Mouse (Mus musculus): ENCODE data around the gene Mrpl33. TPM values are rescaled to one million over a fixed set of nuclear protein-coding genes. Genes with fewer than 3 reads are reported as not detected.

Gene Mrpl33
- polyA plus RNA-seq, 1 experiment: 131 TPM

DNA sequence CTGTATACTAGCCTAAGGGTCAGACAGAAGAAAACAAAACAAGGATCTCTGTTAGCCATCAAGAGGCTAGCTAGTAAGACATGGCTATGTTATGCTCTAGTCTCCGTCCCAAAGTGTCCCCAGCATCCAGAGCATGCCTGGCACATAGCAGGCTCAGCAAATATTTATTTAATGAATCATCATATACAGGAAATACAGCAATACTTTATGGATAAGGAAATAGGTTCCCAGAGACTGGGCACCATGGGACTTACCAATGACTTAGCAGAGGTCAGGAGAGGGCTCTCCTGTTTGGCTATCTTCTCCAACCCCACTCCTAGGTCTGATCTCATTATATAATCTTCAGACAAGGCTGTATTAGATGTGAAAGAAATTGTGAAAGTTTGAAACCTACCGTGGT lies 50.6 kb downstream of the Mrpl33 start:
- H3K4me1 ChIP-seq (ENCODE audit: control insufficient read depth, insufficient read depth, low read length): peaks cover 40% of the 10 kb centered on the region
- TF ChIP-seq CTCF (IDR thresholded peaks at IDR 0.05; ENCODE audit: low read depth, low read length): no peak
- TF ChIP-seq POLR2A (IDR thresholded peaks at IDR 0.05; ENCODE audit: borderline replicate concordance, low read depth, low read length): no peak
- no peak overlapping the region for H3K4me3 ChIP-seq (ENCODE audit: insufficient read depth, low read length)
- no peak overlapping the region for H3K27ac ChIP-seq (ENCODE audit: insufficient read depth, low read depth, low read length)

DNA sequence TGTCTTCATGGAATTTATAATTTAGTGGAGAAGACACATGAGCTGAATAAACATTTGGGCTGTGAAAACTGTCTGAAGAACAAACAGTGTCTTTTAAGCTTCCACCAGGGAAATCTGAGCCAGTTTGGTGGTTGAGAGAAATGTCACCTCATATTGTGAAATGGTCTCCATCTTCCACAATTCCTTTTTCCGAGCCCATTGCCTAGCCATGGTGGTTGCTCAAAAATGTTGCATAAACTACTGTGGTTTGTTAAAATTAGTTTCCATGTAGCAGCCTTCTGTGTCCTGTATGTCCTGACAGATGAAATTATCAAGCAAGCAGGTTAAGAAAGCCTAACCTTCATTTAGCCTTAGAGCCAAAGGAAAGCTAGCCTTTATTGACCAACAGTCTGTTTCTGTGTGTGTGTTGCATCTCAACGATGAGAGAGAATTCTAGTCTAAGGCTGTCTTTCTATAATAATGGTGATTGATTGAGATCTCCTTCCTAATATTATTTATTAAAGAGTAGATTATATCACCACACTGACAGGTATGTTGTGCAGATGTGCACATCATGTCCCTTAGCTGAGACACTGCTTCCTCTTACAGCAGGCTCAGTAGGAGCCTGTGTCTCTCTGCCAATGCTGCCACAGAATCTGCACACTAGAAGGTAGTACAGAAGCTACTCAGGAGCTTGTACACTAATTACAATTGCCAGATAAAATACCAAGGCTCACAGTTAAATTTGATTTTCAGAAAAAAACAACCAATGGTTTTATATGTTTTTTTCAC lies 54.0 kb downstream of the Mrpl33 start:
- Histone ChIP-seq H3K4me3 (ENCODE audit: insufficient read depth, low read length) (no peak overlapping the region), H3K4me1 (ENCODE audit: control insufficient read depth, insufficient read depth, low read length) (peaks cover 26% of the 10 kb centered on the region), H3K27ac (ENCODE audit: insufficient read depth, low read depth, low read length) (no peak overlapping the region)
- TF ChIP-seq CTCF (IDR thresholded peaks at IDR 0.05; ENCODE audit: low read depth, low read length): no peak
- no peak for TF ChIP-seq POLR2A (IDR thresholded peaks at IDR 0.05; ENCODE audit: borderline replicate concordance, low read depth, low read length)

DNA sequence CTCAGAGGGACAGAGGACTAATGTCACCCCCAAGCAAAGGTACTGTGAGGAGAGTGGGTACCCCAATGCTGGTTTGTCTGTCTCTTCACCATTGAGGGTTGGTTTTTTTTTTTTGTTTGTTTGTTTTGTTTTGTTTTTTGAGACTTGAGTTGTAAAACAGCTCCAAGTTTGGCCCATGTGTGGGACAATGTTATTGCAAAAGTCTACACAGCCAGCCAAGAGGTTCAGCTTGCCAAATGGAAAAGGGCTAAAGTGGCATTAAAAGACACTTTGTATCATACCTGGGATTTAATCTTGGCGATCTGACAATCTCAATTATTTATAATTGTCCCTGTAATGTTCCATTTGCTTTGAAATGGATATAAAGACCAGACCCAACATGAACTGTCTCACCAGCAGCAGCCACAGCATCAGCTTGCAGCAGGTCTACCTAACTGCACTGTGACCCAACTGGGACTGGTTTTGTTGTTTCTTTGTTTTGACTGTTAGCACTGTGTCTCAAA lies 59.0 kb downstream of the Mrpl33 start:
- H3K4me1 ChIP-seq (ENCODE audit: control insufficient read depth, insufficient read depth, low read length): peaks cover 5% of the 10 kb centered on the region
- no peak overlapping the region for H3K27ac ChIP-seq (ENCODE audit: insufficient read depth, low read depth, low read length)
- TF ChIP-seq CTCF (IDR thresholded peaks at IDR 0.05; ENCODE audit: low read depth, low read length) (no peak), POLR2A (IDR thresholded peaks at IDR 0.05; ENCODE audit: borderline replicate concordance, low read depth, low read length) (no peak)

DNA sequence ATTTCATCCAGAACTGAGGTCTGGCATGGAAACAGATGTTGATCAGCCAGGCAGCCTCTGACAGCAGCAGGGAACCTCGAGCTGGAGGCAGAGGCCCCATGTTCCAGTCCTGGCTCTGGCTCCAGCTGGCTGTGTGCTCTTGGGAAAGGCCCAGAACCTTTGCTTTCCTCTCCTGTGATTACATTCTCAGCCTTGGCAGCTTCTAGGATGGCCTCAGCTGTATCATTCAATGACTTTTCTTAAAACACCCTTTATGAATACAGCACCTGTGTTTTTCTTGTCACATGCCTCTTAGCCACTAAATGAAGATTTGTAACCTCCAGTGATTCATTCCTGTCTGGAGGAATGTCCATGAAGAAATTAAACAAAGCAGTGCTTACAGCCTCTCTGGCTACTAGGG lies 69.4 kb downstream of the Mrpl33 start:
- Histone ChIP-seq H3K4me1 (ENCODE audit: control insufficient read depth, insufficient read depth, low read length) (peaks cover 5% of the 10 kb centered on the region), H3K4me3 (ENCODE audit: insufficient read depth, low read length) (no peak overlapping the region), H3K27ac (ENCODE audit: insufficient read depth, low read depth, low read length) (no peak overlapping the region)
- TF ChIP-seq CTCF (IDR thresholded peaks at IDR 0.05; ENCODE audit: low read depth, low read length) (no peak), POLR2A (IDR thresholded peaks at IDR 0.05; ENCODE audit: borderline replicate concordance, low read depth, low read length) (no peak)

More for the DNA sequence above, 59.0 kb downstream of the Mrpl33 start:
- H3K4me3 ChIP-seq (ENCODE audit: insufficient read depth, low read length): no peak overlapping the region

DNA sequence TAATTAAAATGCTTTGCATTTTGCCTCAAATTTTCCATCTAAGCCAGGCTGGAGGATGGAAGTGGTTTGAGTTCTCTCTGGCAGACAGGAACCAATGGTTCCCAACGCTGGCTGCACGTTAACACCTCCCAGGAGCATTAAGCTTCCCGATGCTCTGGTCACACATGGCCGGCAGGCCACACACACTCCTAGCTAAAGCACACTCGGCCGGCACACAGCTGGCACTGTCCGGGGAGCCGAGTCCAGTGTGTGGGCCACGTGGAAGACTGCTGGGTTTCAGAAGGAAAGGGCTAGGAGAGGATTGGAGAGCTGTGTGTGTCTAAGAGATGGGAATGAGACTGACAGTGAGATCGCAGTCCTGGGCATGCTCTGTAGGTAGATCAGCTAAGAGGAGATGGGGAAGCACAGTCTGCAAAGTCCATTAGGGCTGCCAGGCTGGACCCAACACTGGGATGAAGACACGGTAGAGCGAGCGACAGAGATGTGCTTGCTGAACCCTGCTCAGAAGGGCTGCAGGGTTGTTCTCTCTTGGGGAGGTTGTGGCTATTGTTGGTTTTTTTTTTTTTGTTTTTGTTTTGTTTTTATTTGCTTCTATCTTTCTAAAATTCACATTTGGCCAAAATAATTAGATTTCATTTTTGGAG lies 71.7 kb downstream of the Mrpl33 start:
- TF ChIP-seq CTCF (IDR thresholded peaks at IDR 0.05; ENCODE audit: low read depth, low read length): no peak
- no peak for TF ChIP-seq POLR2A (IDR thresholded peaks at IDR 0.05; ENCODE audit: borderline replicate concordance, low read depth, low read length)
- H3K4me1 ChIP-seq (ENCODE audit: control insufficient read depth, insufficient read depth, low read length): peaks cover 6% of the 10 kb centered on the region

DNA sequence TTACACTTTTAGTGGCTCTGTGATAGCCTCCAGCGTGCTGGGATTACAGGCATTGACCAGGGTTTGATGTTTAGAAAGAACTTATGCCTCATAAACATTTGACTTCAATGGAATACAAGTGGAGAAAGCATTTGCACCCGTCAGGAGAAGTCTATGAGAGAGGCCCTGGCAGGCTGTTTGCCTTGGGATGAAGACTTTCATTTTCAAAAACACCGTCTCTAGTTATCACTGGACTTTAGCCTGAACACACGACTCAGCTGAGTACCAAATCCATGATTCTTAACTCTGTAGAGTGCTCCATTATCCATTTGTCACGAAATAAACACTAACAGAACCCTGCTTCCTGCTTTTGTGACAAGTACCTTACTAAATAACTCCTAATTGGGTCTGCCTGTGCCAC lies 73.2 kb downstream of the Mrpl33 start:
- Histone ChIP-seq H3K4me1 (ENCODE audit: control insufficient read depth, insufficient read depth, low read length) (peaks cover 6% of the 10 kb centered on the region), H3K27ac (ENCODE audit: insufficient read depth, low read depth, low read length) (no peak overlapping the region), H3K4me3 (ENCODE audit: insufficient read depth, low read length) (no peak overlapping the region)
- TF ChIP-seq POLR2A (IDR thresholded peaks at IDR 0.05; ENCODE audit: borderline replicate concordance, low read depth, low read length) (no peak), CTCF (IDR thresholded peaks at IDR 0.05; ENCODE audit: low read depth, low read length) (no peak)

More for the DNA sequence above, 71.7 kb downstream of the Mrpl33 start:
- H3K27ac ChIP-seq (ENCODE audit: insufficient read depth, low read depth, low read length): no peak overlapping the region
- no peak overlapping the region for H3K4me3 ChIP-seq (ENCODE audit: insufficient read depth, low read length)

DNA sequence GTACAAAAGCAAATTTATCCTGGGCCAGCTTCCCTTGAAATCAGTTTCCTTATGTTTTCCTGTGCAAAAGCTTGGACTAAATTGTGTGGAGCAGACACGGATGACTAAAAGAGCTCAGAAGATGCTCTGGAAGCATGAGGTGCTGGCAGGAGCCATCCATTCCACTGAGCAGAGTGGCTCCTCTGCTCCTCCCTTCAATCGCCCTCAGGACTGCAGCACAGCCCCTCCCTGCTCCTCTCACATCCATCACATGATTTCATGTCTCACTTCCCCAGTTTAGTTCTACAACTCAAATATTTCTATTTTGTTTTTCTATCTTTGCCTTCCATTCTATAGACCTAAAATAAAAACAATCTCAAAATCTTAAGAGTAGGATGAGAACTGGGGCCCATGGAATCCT lies 74.4 kb downstream of the Mrpl33 start:
- peaks cover 6% of the 10 kb centered on the region for H3K4me1 ChIP-seq (ENCODE audit: control insufficient read depth, insufficient read depth, low read length)
- no peak overlapping the region for H3K4me3 ChIP-seq (ENCODE audit: insufficient read depth, low read length)
- 0 out of 2 replicates have a peak overlapping the region, but pooled peaks have one; percentile 16 for H3K27ac ChIP-seq (ENCODE audit: insufficient read depth, low read depth, low read length)
- no peak for TF ChIP-seq POLR2A (IDR thresholded peaks at IDR 0.05; ENCODE audit: borderline replicate concordance, low read depth, low read length)
- no peak for TF ChIP-seq CTCF (IDR thresholded peaks at IDR 0.05; ENCODE audit: low read depth, low read length)

DNA sequence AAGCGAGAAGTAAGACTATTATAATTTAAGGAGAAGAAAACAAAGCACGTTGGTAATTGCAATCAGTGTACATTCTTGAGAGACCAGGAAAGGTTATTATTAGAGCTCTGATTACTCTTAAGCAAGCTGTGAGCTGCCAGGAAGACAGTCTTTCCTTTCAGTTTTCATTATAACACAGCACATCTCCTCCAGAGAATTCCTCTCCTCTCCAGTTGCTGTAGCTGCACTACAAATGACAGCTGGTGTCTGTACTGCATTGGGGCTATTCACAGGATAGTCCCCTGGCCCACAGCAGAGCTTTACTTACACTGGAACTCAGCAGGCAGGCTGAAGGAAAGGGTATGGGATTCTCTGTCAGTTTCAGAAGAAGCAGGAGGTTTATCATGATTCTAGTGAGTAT lies 76.7 kb downstream of the Mrpl33 start:
- TF ChIP-seq POLR2A (IDR thresholded peaks at IDR 0.05; ENCODE audit: borderline replicate concordance, low read depth, low read length): no peak
- TF ChIP-seq CTCF (IDR thresholded peaks at IDR 0.05; ENCODE audit: low read depth, low read length): no peak
- Histone ChIP-seq H3K27ac (ENCODE audit: insufficient read depth, low read depth, low read length) (no peak overlapping the region), H3K4me1 (ENCODE audit: control insufficient read depth, insufficient read depth, low read length) (peaks cover 6% of the 10 kb centered on the region), H3K4me3 (ENCODE audit: insufficient read depth, low read length) (no peak overlapping the region)

DNA sequence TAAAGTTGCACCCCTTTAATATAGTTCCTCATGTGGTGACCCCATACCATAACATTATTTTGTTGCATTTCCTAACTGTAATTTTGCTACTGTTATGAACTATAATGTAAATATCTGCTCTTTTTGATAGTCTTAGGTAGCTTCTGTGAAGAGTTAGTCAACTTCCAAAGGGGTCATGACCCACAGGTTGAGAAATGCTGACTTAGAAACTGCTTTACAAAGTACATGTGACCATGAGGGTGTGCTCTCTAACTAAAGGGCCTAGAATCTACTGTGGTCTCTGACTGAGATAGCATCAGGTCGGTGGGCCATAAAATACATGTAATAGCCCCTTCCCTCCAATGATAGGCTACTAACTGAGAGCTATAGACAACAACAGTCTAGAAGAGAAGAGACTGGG lies 81.3 kb downstream of the Mrpl33 start:
- Histone ChIP-seq H3K4me3 (ENCODE audit: insufficient read depth, low read length) (no peak overlapping the region), H3K27ac (ENCODE audit: insufficient read depth, low read depth, low read length) (no peak overlapping the region), H3K4me1 (ENCODE audit: control insufficient read depth, insufficient read depth, low read length) (no peaks in the 10 kb centered on the region)
- TF ChIP-seq CTCF (IDR thresholded peaks at IDR 0.05; ENCODE audit: low read depth, low read length) (no peak), POLR2A (IDR thresholded peaks at IDR 0.05; ENCODE audit: borderline replicate concordance, low read depth, low read length) (no peak)

DNA sequence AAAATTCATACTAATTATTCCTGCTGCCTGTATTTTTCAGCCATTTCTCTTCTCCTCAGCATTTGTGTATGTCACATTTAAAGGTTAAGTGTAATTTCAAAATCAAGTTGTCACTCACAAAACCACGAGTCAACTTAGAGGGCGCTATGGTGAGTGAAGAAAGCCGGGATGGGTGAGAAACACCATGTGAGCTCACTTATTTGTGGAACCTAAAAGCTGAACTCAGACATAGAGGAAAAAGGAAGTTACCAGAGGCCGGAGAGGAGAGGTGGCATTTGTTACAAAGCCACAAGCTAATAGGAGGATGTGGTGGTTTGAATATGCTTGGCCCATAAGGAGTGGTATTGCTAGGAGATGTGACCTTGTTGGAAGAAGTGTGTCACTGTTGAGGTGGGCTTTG lies 83.4 kb downstream of the Mrpl33 start:
- Histone ChIP-seq H3K4me1 (ENCODE audit: control insufficient read depth, insufficient read depth, low read length) (no peaks in the 10 kb centered on the region), H3K4me3 (ENCODE audit: insufficient read depth, low read length) (no peak overlapping the region), H3K27ac (ENCODE audit: insufficient read depth, low read depth, low read length) (no peak overlapping the region)
- TF ChIP-seq CTCF (IDR thresholded peaks at IDR 0.05; ENCODE audit: low read depth, low read length) (no peak), POLR2A (IDR thresholded peaks at IDR 0.05; ENCODE audit: borderline replicate concordance, low read depth, low read length) (no peak)

Measured in bone marrow macrophage, adult 2 months (primary cell).